Mouse (Mus musculus) kidney, embryonic 15.5 days (tissue): ENCODE results near the gene BC048562. TPM values are rescaled to one million over a fixed set of nuclear protein-coding genes. Genes with fewer than 3 reads are reported as not detected.

Experiments
- ATAC-seq: fragments of 200-750 bp; cut with Nextera tagmentation; replicated peaks from 2 replicates; pipeline ENCODE4 v1.8.0; 2017; ENCODE audit warnings: moderate TSS enrichment; ENCODE audit not compliant: low FRiP score
- H3K27ac ChIP-seq: fragments of 300-500 bp; sonication (generic); 2 replicates; pipeline ENCODE4 v1.5.1; 2015; ENCODE audit warnings: mild to moderate bottlenecking, inconsistent platforms
- H3K27me3 ChIP-seq: fragments of 300-500 bp; sonication (generic); 2 replicates; pipeline ENCODE4 v1.6.1; 2015; ENCODE audit warnings: inconsistent platforms
- H3K36me3 ChIP-seq: fragments of 300-500 bp; sonication (generic); 2 replicates; pipeline ENCODE4 v1.6.1; 2015; ENCODE audit warnings: inconsistent platforms
- H3K4me1 ChIP-seq: fragments of 300-500 bp; sonication (generic); 2 replicates; pipeline ENCODE4 v1.6.1; 2015; ENCODE audit warnings: inconsistent platforms
- H3K4me2 ChIP-seq: fragments of 300-500 bp; sonication (generic); 2 replicates; pipeline ENCODE4 v1.6.1; 2015; ENCODE audit warnings: moderate library complexity, mild to moderate bottlenecking, inconsistent platforms
- H3K4me3 ChIP-seq: fragments of 300-500 bp; sonication (generic); replicated peaks from 2 replicates; pipeline ENCODE4 v1.5.1; 2015; ENCODE audit warnings: mild to moderate bottlenecking, inconsistent platforms
- H3K9ac ChIP-seq: fragments of 300-500 bp; sonication (generic); 2 replicates; pipeline ENCODE4 v1.6.1; 2015; ENCODE audit warnings: mild to moderate bottlenecking, inconsistent platforms
- H3K9me3 ChIP-seq: fragments of 300-500 bp; sonication (generic); replicated peaks from 2 replicates; pipeline ENCODE4 v1.6.1; 2016; ENCODE audit warnings: inconsistent platforms
- WGBS: fragments of 180-500 bp; shearing (Covaris S2); methylation state at CpG from one replicate; pipeline ENCODE4 v1.1.7; 2015; ENCODE audit warnings: mixed read lengths; 5-methylcytosine and 5-hydroxymethylcytosine counted together
- polyA plus RNA-seq: library from polyadenylated mRNA; unstranded; fragments of >200 nt; fragmentation: Nextera tagmentation; extraction: Ambion mirVana; gene quantifications from 2 replicates; pipeline ENCODE4 v1.2.1, GENCODE M21; 2015

Gene BC048562
- polyA plus RNA-seq, 1 experiment from 2014 or later = not detected

GRCm38 (mm10) chr9:108494146-108494825 lies 58.0 kb downstream of the BC048562 start:
- peaks cover 79% of the 10 kb centered on the region for H3K36me3 ChIP-seq
- no peak overlapping the region for H3K4me2 ChIP-seq
- H3K9me3 ChIP-seq = no peaks in the 10 kb centered on the region
- no peak overlapping the region for H3K27ac ChIP-seq
- no peak overlapping the region for H3K9ac ChIP-seq
- 95% methylated on average over 19 of the region's 19 CpGs for WGBS
- ATAC-seq = no peak
- H3K4me1 ChIP-seq = peaks cover 21% of the 10 kb centered on the region
- no peaks in the 10 kb centered on the region for H3K27me3 ChIP-seq
- no peak overlapping the region for H3K4me3 ChIP-seq

- H3K9me3 ChIP-seq = no peaks in the 10 kb centered on the region
- H3K36me3 ChIP-seq = peaks cover 80% of the 10 kb centered on the region
- no peak for ATAC-seq
- no peak overlapping the region for H3K9ac ChIP-seq
- no peaks in the 10 kb centered on the region for H3K27me3 ChIP-seq
- no peak overlapping the region for H3K4me3 ChIP-seq
- 83% methylated on average over 10 of the region's 10 CpGs for WGBS
- H3K27ac ChIP-seq = no peak overlapping the region
- H3K4me2 ChIP-seq = no peak overlapping the region
- peaks cover 15% of the 10 kb centered on the region for H3K4me1 ChIP-seq
These were observed 58.6 kb downstream of the BC048562 start for GRCm38 (mm10) chr9:108494905-108495304.

Other genes starting within 250 kb of the BC048562 start
- 0.75 and 0.77 TPM in 2 replicates for gene Bsn, start 246.1 kb upstream of the BC048562 start, polyA plus RNA-seq
- gene Dag1, start 172.5 kb upstream of the BC048562 start, polyA plus RNA-seq = 141 and 147 TPM in 2 replicates
- gene Nicn1, start 146.1 kb upstream of the BC048562 start, polyA plus RNA-seq = 31.3 and 41.0 TPM in 2 replicates
- 35.9 and 38.0 TPM in 2 replicates for gene Amt, start 139.6 kb upstream of the BC048562 start, polyA plus RNA-seq
- gene Rhoa, start 130.4 kb upstream of the BC048562 start, polyA plus RNA-seq = 462 and 484 TPM in 2 replicates
- gene Tcta, start 130.3 kb upstream of the BC048562 start, polyA plus RNA-seq = 31.6 and 32.2 TPM in 2 replicates
- 695 and 743 TPM in 2 replicates for gene Gpx1, start 97.6 kb upstream of the BC048562 start, polyA plus RNA-seq
- 95.2 and 105 TPM in 2 replicates for gene Usp4, start 88.6 kb upstream of the BC048562 start, polyA plus RNA-seq
- 0.54 and 0.61 TPM in 2 replicates for gene 1700102P08Rik, start 43.7 kb upstream of the BC048562 start, polyA plus RNA-seq
- 1.6 TPM in 2 replicates for gene Ccdc36, start 8.0 kb upstream of the BC048562 start, polyA plus RNA-seq
- 61.6 and 62.9 TPM in 2 replicates for gene Ccdc71, start 24.0 kb downstream of the BC048562 start, polyA plus RNA-seq
- gene Klhdc8b, start 25.1 kb downstream of the BC048562 start, polyA plus RNA-seq = 31.0 and 37.8 TPM in 2 replicates
- 48.8 and 56.6 TPM in 2 replicates for gene Lamb2, start 43.3 kb downstream of the BC048562 start, polyA plus RNA-seq
- gene Usp19, start 54.1 kb downstream of the BC048562 start, polyA plus RNA-seq = 69.3 and 78.8 TPM in 2 replicates
- 105 and 111 TPM in 2 replicates for gene Qars, start 71.2 kb downstream of the BC048562 start, polyA plus RNA-seq
- gene Qrich1, start 80.3 kb downstream of the BC048562 start, polyA plus RNA-seq = 122 and 125 TPM in 2 replicates
- gene Impdh2, start 123.8 kb downstream of the BC048562 start, polyA plus RNA-seq = 187 and 198 TPM in 2 replicates
- gene Ndufaf3, start 131.0 kb downstream of the BC048562 start, polyA plus RNA-seq = 41.5 and 43.1 TPM in 2 replicates
- 155 and 180 TPM in 2 replicates for gene Dalrd3, start 133.4 kb downstream of the BC048562 start, polyA plus RNA-seq
- 123 and 139 TPM in 2 replicates for gene Wdr6, start 142.3 kb downstream of the BC048562 start, polyA plus RNA-seq
- gene P4htm, start 161.2 kb downstream of the BC048562 start, polyA plus RNA-seq = 9.1 and 11.7 TPM in 2 replicates
- 50.1 and 51.0 TPM in 2 replicates for gene Arih2, start 212.9 kb downstream of the BC048562 start, polyA plus RNA-seq
- 50.0 and 51.8 TPM in 2 replicates for gene Slc25a20, start 225.6 kb downstream of the BC048562 start, polyA plus RNA-seq